Mouse (Mus musculus) left cerebral cortex, adult 18-20 months (tissue): ENCODE results near the gene Rassf7. TPM values are rescaled to one million over a fixed set of nuclear protein-coding genes. Genes with fewer than 3 reads are reported as not detected.

Source experiments
- DNase-seq, 2 experiments: peaks; one replicate each; pipeline ENCODE4 v3.0.0; 2021 to 2022; ENCODE audit warnings: low spot score in 2 of 2, mixed read lengths in 1 of 2
- total RNA-seq, 2 experiments: library from RNA; stranded (reverse); gene quantifications; 2 replicates each; pipeline ENCODE4 v1.2.3; 2021

The Rassf7 gene
- total RNA-seq, 2 experiments from 2014 or later = 1.4 to 2.5 TPM

- DNase-seq = no peak
These were observed 19.9 kb upstream of the Rassf7 start for GRCm38 (mm10) chr7:141195754-141196153.

- no peak for DNase-seq
These were observed 18.9 kb upstream of the Rassf7 start for GRCm38 (mm10) chr7:141196619-141197282.

GRCm38 (mm10) chr7:141198121-141198520 lies 17.5 kb upstream of the Rassf7 start:
- no peak for DNase-seq

- DNase-seq = no peak
These were observed 11.1 kb upstream of the Rassf7 start for GRCm38 (mm10) chr7:141204546-141204945.

- no peak for DNase-seq
These were observed 10.2 kb upstream of the Rassf7 start for GRCm38 (mm10) chr7:141205504-141205903.

- no peak for DNase-seq
These were observed 9.3 kb upstream of the Rassf7 start for GRCm38 (mm10) chr7:141206182-141206937.

- DNase-seq = no peak
These were observed 6.1 kb upstream of the Rassf7 start for GRCm38 (mm10) chr7:141209526-141209925.

- DNase-seq = no peak
These were observed 5.5 kb upstream of the Rassf7 start for GRCm38 (mm10) chr7:141210137-141210536.

GRCm38 (mm10) chr7:141210606-141211131 lies 5.0 kb upstream of the Rassf7 start:
- DNase-seq = no peak

- no peak for DNase-seq
These were observed 2.5 kb upstream of the Rassf7 start for GRCm38 (mm10) chr7:141213133-141213532.

GRCm38 (mm10) chr7:141213605-141214235 lies 1.9 kb upstream of the Rassf7 start, which contains the start of gene Lmntd2:
TSS of gene Lmntd2 (minus strand) at chr7:141214080.
- DNase-seq = no peak

GRCm38 (mm10) chr7:141214310-141214709 lies 1.4 kb upstream of the Rassf7 start:
- no peak for DNase-seq

- no peak for DNase-seq
These were observed 447 bp downstream of the Rassf7 start for GRCm38 (mm10) chr7:141215880-141216733.

- no peak for DNase-seq
These were observed 1.2 kb downstream of the Rassf7 start for GRCm38 (mm10) chr7:141216894-141217293.

- DNase-seq = no peak
These were observed 1.8 kb downstream of the Rassf7 start for GRCm38 (mm10) chr7:141217343-141218013.

GRCm38 (mm10) chr7:141218141-141218540 lies 2.5 kb downstream of the Rassf7 start:
- DNase-seq = no peak

GRCm38 (mm10) chr7:141218557-141219133 lies 3.0 kb downstream of the Rassf7 start:
- no peak for DNase-seq

- no peak for DNase-seq
These were observed 4.0 kb downstream of the Rassf7 start for GRCm38 (mm10) chr7:141219558-141220099.

GRCm38 (mm10) chr7:141220377-141220776 lies 4.7 kb downstream of the Rassf7 start:
- DNase-seq = no peak
